Mouse (Mus musculus): Measurements from ENCODE around the gene Cdk14.

Cdk14 gene

DNA sequence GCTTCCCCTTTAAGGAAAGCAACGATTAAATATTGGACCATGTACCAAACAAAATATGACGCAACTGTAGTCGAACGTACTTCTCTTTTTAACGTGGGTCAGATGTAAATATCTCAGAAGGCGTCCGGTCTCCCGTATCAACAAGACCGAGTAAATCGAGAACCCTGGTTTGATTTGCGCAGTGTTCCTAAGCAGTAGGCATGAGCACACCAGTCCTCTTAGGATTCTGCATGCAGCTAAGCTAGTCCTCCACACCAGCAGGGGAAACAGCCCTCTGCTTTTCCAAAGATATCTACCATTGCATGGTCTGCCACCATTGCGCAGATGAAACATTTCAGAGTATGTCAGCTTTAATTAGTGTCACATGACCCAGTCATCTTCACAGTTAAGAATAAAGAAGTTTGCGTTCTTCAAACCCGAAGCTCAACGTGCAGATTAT is 543.4 kb downstream of the Cdk14 start:
- in situ Hi-C loops (cut with MboI; ENCODE audit: unreplicated experiment in 2 of 2), result no loop called here

- in situ Hi-C loops (cut with MboI; ENCODE audit: unreplicated experiment in 2 of 2), result no loop called here
Measured at GRCm38 (mm10) chr5:4870041-4870726, 549.9 kb downstream of the Cdk14 start.

DNA sequence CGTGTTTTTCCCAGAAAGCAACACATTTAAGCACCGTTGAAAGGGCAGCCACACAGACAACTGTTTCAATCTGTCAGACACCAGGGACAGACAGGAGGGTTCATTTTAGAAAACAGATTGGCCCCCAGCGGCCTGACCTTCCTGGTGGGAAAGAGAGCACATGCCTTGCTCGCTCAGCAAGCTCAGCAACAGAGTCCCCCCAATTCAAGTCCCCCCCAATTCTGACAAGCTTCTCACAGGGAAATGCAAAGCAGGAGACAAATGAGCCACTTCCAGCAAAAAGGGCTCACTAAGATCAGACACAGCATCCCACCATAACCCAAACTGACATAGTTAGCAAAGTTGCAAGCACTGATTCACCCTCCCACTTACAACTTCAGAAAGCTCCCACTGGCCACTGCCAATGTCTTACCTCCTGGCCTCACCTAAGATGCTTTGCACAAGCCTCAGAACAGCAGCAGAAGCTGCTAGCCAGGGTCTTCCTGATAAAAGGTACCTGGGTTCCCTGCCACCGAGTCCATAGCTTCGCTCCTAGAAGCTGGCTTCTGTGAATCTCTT is 551.5 kb downstream of the Cdk14 start:
- in situ Hi-C loops (cut with MboI; ENCODE audit: unreplicated experiment in 2 of 2), result no loop called here

- in situ Hi-C loops (cut with MboI; ENCODE audit: unreplicated experiment in 2 of 2), result no loop called here
Measured at GRCm38 (mm10) chr5:4867849-4868562, 552.1 kb downstream of the Cdk14 start.

GRCm38 (mm10) chr5:4866945-4867344 is 553.2 kb downstream of the Cdk14 start:
- in situ Hi-C loops (cut with MboI; ENCODE audit: unreplicated experiment in 2 of 2), result no loop called here

- in situ Hi-C loops (cut with MboI; ENCODE audit: unreplicated experiment in 2 of 2), result no loop called here
Measured at GRCm38 (mm10) chr5:4866099-4866498, 554.0 kb downstream of the Cdk14 start.

DNA sequence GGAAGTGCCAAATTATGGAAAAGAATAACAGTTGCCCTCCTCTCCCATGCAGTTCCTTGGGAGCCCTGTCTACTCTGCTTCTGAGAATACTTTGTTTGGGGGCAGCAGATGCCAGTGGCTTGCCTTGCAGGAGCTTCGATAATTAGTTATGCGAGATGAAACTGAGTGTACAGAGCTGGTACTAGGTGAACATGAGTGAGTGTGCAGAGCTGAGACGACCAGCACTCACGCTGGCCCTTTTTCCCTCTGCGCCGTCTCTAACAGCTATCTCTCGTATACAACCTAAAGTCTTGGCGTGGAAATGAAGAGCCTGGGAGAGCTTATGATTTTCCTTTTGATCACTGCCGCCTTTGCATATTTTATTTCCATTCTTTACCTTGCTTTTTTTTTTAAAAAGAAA is 558.5 kb downstream of the Cdk14 start:
- in situ Hi-C loops (cut with MboI; ENCODE audit: unreplicated experiment in 2 of 2), result no loop called here

- in situ Hi-C loops (cut with MboI; ENCODE audit: unreplicated experiment in 2 of 2), result no loop called here
Measured at GRCm38 (mm10) chr5:4861141-4861540, 559.0 kb downstream of the Cdk14 start.

DNA sequence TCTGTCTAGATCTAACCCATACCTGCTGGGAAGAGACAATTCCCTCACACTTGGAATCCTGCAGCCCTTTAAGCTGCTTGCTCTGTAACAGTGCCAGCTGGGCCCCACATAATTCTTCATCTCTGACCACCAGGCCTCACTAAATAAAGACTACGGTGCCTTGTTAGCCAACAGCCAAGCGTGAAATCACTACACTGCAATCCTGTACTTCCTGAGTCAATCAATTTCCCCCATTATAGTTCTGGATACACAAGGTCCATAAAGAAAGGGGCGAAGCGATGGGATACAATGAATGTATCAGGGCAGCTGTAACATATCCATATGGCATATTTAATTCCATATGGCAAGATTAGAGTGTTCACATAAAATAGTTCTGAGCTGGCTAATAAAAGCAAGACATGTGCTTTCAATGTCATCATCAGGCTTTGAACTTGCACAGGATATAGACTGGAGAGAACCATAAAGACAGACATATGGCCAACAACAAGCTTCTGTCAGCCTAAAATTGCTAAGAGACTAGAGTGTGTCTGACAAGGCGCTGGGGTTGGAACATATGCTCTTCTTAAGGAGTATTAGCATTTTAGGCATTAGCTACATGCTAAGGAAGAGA is 562.0 kb downstream of the Cdk14 start:
- in situ Hi-C loops (cut with MboI; ENCODE audit: unreplicated experiment in 2 of 2), result no loop called here

- in situ Hi-C loops (cut with MboI; ENCODE audit: unreplicated experiment in 2 of 2), result no loop called here
Measured at GRCm38 (mm10) chr5:4853503-4853902, 566.6 kb downstream of the Cdk14 start.

DNA sequence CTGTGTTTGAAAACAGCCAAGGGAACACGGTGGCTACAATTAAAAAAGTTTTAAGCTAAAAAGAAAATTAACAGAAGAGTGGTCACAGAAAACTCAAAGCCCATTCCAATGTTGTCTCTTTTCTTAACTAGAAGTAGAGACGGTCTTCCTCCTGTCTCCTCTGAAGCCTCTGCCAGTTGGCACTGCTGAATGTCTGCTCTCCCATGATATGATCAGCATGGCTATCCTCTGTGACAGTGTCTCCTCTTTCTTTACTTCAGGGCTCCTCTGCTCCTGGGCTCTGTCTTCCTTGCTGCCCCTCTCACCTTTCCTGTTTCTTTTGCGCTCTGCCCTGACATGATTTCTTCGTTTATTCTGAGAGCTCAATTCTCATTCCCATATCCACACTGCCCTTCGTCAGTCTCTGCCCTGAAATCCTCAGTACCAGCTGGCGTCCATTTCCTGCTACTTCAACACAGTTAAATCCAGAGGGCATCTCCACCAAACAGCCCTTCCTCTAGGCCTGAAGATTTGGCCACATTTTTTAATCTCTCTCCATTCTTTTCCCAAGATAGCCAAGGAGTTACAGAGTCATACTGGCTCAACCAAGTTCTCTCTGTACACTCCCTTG is 567.3 kb downstream of the Cdk14 start:
- in situ Hi-C loops (cut with MboI; ENCODE audit: unreplicated experiment in 2 of 2), result no loop called here

- in situ Hi-C loops (cut with MboI; ENCODE audit: unreplicated experiment in 2 of 2), result no loop called here
Measured at GRCm38 (mm10) chr5:4851934-4852710, 568.0 kb downstream of the Cdk14 start.

DNA sequence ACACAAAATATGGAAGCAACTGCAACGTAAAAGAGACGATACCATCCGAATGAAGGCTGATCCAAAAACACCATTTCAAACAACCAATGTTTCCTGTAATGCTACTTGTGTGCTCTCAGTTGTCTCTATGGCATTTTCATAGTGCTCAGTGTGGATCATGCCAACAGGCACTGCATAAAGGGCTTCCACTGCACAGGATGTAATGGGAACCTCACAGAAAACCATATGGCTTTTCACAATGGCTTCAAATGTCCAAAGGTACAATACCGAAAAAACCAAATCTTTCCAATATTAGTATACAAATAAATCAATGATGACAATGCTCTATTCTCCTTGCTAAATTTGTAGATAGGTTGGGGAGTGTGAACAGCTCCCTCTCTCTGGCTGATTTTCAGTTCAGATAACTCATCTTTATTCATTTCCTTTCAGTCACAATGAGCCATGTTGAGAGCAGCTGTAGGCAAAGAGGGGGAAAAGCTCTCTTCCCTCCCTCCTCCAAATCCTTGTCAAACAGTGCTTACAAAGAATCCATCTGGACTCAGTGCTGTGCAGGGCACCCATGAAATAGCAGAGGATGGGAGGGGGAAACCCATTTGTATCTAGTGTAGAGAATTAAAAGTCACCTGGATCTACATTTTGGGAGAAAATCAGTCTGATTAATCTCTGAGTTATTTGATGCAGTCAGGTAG is 568.7 kb downstream of the Cdk14 start:
- in situ Hi-C loops (cut with MboI; ENCODE audit: unreplicated experiment in 2 of 2), result no loop called here

DNA sequence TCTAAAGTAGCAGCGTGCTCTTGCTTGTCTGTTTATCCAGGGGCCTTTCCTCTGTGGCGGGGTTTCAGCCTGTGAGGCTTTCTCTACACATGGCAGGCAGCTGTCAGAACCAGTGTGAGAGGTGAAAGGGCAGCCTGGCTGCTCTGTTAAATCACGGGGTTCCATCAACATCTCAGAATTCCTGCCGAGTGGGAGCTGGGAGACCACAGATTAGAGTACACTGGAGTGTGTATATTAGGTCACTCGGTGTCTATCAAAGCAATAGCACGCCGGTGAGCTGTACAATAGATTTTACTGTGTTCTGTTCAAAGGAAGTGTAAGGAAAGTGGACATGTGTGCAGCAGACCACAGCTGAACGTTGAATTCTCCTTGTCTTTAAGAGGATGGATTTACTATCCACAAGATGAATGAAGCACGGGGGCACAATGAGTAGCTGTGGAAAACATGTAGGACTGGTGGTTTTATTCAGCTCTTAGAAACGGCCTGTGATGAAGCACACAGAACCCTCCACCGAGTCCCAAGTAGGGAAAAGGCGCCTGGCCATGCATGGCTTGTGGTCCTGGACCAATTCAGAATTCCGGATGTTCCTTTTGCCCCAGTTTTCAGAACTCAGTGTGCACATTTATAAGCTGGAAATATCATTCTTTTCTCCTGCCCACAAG is 585.2 kb downstream of the Cdk14 start:
- in situ Hi-C loops (cut with MboI; ENCODE audit: unreplicated experiment in 2 of 2), result no loop called here

- in situ Hi-C loops (cut with MboI; ENCODE audit: unreplicated experiment in 2 of 2), result no loop called here
Measured at GRCm38 (mm10) chr5:4833940-4834339, 586.2 kb downstream of the Cdk14 start.

GRCm38 (mm10) chr5:4826886-4827285 is 593.2 kb downstream of the Cdk14 start:
- in situ Hi-C loops (cut with MboI; ENCODE audit: unreplicated experiment in 2 of 2), result no loop called here

DNA sequence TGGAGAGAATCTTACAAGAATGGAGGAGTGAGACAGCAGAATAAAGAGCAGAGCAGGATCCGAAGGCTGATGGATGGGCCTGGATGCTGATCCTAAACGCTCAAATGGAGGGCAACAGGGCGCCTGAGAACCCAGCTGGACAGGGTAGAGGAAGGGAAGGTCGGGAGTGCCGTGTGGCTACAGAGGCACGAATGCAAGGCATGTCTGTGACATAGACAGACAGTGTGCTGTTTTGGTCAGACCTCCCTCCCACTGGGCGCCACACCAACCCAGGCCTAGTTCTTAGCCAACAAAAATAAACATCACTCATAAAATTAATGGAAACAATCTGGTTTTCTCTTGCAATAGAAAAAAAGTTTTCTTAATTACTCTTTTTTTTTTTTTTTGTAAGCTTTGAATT is 594.2 kb downstream of the Cdk14 start:
- in situ Hi-C loops (cut with MboI; ENCODE audit: unreplicated experiment in 2 of 2), result no loop called here

- in situ Hi-C loops (cut with MboI; ENCODE audit: unreplicated experiment in 2 of 2), result no loop called here
Measured at GRCm38 (mm10) chr5:4825076-4825475, 595.0 kb downstream of the Cdk14 start.

GRCm38 (mm10) chr5:4824171-4824570 is 595.9 kb downstream of the Cdk14 start:
- in situ Hi-C loops (cut with MboI; ENCODE audit: unreplicated experiment in 2 of 2), result no loop called here
